Mouse (Mus musculus) lung, adult 2 months (tissue): ENCODE measurements around the gene Ush1g. TPM values are rescaled to one million over a fixed set of nuclear protein-coding genes. Genes with fewer than 3 reads are reported as not detected.
A peak's percentile ranks its signal among the peaks of the same experiment; 100 is the strongest.

Experiments used
- DNase-seq: peaks from one replicate; pipeline ENCODE4 v3.0.0; 2022
- H3K4me1 ChIP-seq: fragments of 200-500 bp; 2 replicates; pipeline ENCODE4 v1.6.1; 2011; ENCODE audit warnings: low read length; ENCODE audit not compliant: control insufficient read depth, insufficient read depth
- H3K4me3 ChIP-seq: fragments of 200-500 bp; replicated peaks from 2 replicates; pipeline ENCODE3; 2011; ENCODE audit warnings: low read depth, mild to moderate bottlenecking, control low read depth, low read length; ENCODE audit errors: extremely low read depth
- CTCF ChIP-seq: fragments of 200-500 bp; IDR thresholded peaks from 2 replicates; pipeline ENCODE4 v1.5.1; 2011; ENCODE audit warnings: mild to moderate bottlenecking, low read length, control low read depth; ENCODE audit not compliant: insufficient read depth
- POLR2A ChIP-seq: fragments of 200-500 bp; IDR thresholded peaks from 2 replicates; pipeline ENCODE4 v1.6.1; 2011; ENCODE audit warnings: low read depth, mild to moderate bottlenecking, control low read depth, low read length, borderline replicate concordance; ENCODE audit errors: extremely low read depth
- WGBS: fragments of 180-500 bp; shearing (Covaris S2); methylation state at CpG from one replicate; pipeline ENCODE4 v1.1.7; 2018; 5-methylcytosine and 5-hydroxymethylcytosine counted together
- polyA plus RNA-seq: library from polyadenylated mRNA; depleted of rRNA; stranded (reverse); fragments of >200 nt; gene quantifications from 2 replicates; pipeline ENCODE4 v1.2.3, GENCODE M21; 2012

Gene Ush1g
- polyA plus RNA-seq, 1 experiment = 0.11 TPM

DNA sequence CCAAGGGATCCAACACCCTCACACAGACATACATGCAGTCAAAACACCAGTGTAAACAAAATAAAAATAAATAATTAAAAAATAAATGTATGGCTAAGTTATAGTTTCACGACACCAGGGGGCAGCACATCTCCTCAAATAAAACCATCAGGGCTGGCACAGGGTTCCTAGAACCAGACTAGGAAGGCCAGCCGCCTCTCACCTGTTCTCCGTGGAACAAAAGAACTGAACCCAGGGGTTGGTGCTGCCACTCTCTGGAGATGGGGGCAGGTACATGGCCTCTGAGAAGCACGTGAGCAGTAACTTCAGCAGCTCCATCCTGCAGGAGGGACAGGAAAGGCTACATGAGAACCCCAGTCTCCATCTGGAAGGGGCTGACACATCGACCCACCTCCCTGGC lies 36.6 kb upstream of the Ush1g start:
- no peak overlapping the region for H3K4me3 ChIP-seq
- 11% methylated on average over 5 of the region's 5 CpGs for WGBS
- peaks cover 9% of the 10 kb centered on the region for H3K4me1 ChIP-seq
- peak; percentile 74 for DNase-seq
- TF ChIP-seq CTCF (no peak), POLR2A (no peak)

DNA sequence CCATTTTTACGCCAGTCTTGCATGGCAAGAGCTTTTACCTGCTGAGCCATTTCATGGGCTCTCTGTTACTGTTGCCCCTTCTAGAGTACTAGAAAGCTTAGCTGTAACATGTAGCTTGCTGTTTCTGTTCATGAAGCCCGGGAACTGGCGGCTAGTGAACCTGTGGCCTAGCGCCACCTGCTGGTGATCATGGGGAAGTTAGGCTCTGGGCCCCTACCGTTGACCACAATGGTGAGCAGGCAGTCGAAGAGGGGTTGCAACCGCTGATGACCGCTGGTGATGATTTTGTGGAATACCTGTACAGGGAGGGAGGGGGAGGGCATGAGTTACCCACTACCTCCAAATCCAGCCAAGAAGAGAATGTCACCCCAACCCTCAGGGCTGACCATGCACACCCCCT lies 32.3 kb upstream of the Ush1g start:
- WGBS = 9% methylated on average over 8 of the region's 8 CpGs
- TF ChIP-seq CTCF = peak; percentile 90
- TF ChIP-seq POLR2A = no peak
- peak; percentile 45 for DNase-seq
- peaks cover 7% of the 10 kb centered on the region for H3K4me1 ChIP-seq
- no peak overlapping the region for H3K4me3 ChIP-seq

DNA sequence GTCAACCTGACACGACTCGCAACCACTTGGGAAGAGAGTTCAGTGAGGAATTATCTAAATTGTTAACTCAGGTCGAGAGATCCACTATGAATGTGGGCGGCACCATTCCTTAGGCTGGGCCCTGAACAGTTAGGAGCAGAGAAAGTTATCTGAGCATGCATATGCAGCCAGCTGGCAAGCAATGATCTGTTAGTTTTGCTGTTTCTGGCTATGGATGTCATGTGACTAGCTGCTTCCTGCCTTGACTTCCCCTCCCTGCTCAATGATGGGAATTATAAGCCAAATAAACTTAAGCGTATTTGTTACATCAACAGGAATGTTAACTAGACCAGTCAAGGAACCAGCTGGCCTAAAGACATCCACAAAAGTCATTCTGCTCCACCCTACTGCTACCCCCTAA lies 31.5 kb upstream of the Ush1g start:
- WGBS = 79% methylated on average over 5 of the region's 5 CpGs
- Histone ChIP-seq H3K4me3 (no peak overlapping the region), H3K4me1 (no peaks in the 10 kb centered on the region; the same call in 1 of the 2 replicates)
- TF ChIP-seq CTCF (no peak), POLR2A (no peak)
- no peak for DNase-seq

DNA sequence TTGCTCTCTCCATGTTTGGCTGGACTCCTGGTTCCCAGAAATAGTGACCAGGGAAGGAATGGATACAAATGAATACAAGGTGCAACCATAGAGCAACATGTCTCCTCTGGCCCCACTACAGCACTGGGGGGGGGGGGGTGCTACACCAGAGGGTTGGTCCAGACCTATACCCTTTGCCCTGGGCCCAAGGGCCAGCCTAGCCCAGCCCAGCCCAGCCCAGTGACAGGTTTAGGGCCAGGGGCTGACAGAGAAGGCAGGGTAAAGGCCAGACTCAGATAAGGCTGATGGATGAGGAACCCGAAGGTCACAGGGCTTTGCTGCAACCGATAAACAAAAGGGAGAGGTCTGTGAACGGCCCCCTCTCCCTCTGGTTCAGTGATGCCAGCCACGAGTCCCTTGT lies 28.1 kb upstream of the Ush1g start:
- Histone ChIP-seq H3K4me3 (no peak overlapping the region), H3K4me1 (no peaks in the 10 kb centered on the region)
- no peak for TF ChIP-seq POLR2A
- TF ChIP-seq CTCF = no peak
- WGBS = 57% methylated on average over 4 of the region's 4 CpGs
- no peak for DNase-seq

DNA sequence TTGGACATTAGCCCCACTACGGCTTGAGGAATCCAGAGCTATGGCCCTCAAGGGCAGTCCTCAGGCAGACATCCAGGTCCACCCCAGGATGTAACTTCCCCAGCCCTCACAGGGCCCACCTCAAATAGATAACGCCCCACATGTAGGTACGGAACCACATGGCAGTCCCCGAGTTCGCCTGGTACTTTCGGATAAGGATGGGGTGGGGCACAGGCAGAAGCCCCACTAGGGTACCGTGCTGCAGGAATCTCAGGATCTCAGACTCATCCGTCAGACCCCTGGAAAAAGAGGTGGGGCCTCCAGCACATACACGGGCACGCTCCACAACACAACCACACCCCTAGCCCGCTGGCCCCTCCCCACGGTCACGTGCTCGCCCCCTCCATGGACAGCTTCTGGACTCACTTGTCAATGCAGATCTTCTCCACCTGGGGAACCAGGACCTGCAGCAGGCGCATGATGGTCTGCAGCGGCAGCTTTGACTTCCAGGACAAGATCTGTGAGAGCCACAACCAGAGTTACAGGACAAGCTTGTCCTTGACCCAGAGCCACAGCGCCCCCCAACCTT lies 26.9 kb upstream of the Ush1g start:
- Histone ChIP-seq H3K4me1 (no peaks in the 10 kb centered on the region), H3K4me3 (no peak overlapping the region)
- WGBS = 65% methylated on average over 17 of the region's 17 CpGs
- no peak for DNase-seq
- no peak for TF ChIP-seq CTCF
- TF ChIP-seq POLR2A = no peak

DNA sequence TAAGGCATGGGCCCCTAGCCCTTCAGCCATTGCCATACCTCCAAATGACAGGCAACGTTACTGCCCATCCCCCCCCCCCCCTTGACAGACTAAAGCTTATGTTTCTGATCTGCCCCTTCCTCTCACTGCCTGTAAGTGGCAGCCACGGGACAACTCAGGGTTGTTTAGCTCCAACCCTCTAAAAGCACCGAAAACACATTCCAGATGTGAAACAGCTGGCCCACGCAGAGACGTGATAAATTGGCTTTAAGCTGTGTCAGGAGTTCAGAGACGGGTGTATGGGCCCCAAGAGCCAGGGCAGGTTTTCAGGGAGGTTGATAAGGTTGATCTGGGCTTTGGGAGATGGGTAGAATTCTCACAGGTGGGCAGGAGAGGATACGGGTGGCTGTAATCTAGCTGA lies 23.7 kb upstream of the Ush1g start:
- no peak overlapping the region for H3K4me3 ChIP-seq
- DNase-seq = no peak
- H3K4me1 ChIP-seq = no peaks in the 10 kb centered on the region
- WGBS = 32% methylated on average over 7 of the region's 7 CpGs
- TF ChIP-seq CTCF (no peak), POLR2A (no peak)

DNA sequence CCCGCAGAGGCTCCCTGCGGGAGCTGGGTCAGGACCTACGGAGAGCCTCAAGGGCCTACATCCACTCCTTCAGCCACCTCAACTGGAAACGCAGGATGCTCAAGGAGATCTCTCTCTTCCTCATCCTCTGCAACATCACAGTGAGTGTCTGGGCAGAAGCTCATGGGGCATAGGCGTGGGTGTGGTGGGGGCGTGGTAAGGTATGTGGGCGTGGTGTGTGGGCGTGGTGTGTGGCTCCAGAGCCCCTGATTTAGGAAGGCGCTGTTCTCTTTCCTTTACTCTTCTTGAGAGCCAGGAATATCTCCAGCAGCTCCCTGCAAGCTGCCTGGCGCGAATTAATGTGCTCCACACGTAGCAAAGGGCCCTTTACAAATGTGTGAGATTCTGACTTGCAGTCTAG lies 23.1 kb upstream of the Ush1g start:
- no peak for DNase-seq
- Histone ChIP-seq H3K4me1 (no peaks in the 10 kb centered on the region), H3K4me3 (no peak overlapping the region)
- no peak for TF ChIP-seq POLR2A
- TF ChIP-seq CTCF = no peak
- WGBS = 18% methylated on average over 12 of the region's 12 CpGs

DNA sequence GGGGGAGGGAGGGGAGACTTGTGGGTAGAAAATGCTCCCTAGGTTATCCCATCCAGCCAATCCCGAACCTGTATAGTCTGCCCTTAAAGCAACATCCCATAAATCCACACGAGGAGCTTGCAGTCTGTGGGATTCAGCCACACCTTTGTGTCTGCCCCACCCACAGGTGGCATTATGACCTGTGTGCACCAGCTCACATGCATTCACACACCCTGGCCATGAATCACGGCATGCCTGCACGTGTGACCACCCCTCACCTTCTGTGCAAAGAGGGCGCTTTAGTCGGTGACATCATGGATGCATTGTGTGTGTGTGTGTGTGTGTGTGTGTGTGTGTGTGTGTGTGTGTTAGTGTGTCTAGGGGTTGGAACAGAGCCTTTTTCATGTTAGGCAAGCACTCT lies 20.0 kb upstream of the Ush1g start:
- no peak for TF ChIP-seq POLR2A
- no peak for TF ChIP-seq CTCF
- WGBS = 59% methylated on average over 6 of the region's 6 CpGs

DNA sequence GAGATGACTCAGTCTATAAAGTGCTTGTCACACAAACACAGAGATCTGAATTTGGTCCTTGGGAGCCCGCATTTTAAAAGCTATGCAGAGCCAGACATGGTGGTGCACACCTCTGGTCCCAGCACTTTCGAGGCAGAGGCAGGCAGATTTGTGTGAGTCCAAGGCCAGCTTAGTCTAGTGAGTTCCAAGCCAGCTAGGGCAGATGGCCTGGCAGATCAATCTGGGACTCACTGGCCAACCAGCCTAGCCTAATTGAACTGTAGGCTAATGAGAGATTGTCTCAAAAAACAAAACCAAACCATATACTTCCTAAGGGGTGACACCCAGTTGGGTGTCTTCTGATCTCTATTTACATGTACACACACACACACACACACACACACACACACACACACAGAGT lies 19.4 kb upstream of the Ush1g start:
- TF ChIP-seq POLR2A (no peak), CTCF (no peak)
- WGBS = 44% methylated on average over 2 of the region's 2 CpGs
- no peaks in the 10 kb centered on the region for H3K4me1 ChIP-seq
- no peak overlapping the region for H3K4me3 ChIP-seq
- DNase-seq = no peak

More for the DNA sequence above, 20.0 kb upstream of the Ush1g start:
- no peak overlapping the region for H3K4me3 ChIP-seq
- no peak for DNase-seq
- no peaks in the 10 kb centered on the region for H3K4me1 ChIP-seq

DNA sequence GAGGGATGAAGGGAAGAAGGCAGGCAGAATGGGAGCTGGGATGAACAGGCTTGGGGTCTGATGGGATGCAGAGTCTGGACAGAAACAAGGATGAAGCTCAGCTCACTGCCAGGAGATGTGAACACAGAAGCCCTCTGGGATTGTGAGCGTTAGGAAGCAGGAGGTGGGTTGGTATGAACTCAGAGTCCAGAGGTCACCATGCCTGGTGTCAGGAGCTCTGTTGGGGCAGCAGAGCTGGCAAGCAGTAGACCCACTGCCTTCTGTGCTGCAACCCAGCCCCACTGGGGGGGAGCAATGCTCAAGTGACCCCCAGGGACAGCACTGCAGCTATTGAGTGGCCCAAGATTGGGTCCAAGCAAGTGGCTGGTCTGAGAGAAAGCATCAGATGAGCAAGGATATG lies 16.0 kb upstream of the Ush1g start:
- DNase-seq = no peak
- no peak overlapping the region for H3K4me3 ChIP-seq
- TF ChIP-seq POLR2A (no peak), CTCF (no peak)
- 71% methylated on average over 1 of the region's 1 CpGs for WGBS
- no peaks in the 10 kb centered on the region for H3K4me1 ChIP-seq

DNA sequence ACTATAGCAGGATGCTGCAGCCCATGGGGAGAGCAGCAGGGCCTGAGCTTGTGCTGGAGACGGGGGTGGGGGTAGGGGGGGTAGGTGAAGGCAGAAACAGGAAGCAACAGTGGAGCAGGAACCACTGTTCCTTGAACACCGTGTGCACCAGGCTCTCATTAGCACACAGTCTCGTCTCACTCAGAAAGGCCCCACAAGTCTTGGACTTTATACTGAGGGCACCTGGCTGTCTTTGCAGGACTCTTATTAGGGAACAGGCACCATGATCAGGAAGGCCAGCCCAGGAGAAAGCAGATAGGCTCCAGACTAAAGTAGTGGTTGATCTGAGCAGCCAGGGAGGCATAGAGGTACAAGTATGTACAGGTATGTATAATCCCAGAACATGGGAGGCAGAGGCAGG lies 15.5 kb upstream of the Ush1g start:
- 35% methylated on average over 3 of the region's 3 CpGs for WGBS
- H3K4me1 ChIP-seq = no peaks in the 10 kb centered on the region
- TF ChIP-seq CTCF = no peak
- TF ChIP-seq POLR2A = no peak
- no peak for DNase-seq
- no peak overlapping the region for H3K4me3 ChIP-seq
